Mouse (Mus musculus) liver (tissue): ENCODE data around the gene Zfp423.
A peak's percentile ranks its signal among the peaks of the same experiment; 100 is the strongest.

Experiments used
- DNase-seq: peaks from one replicate; pipeline ENCODE4 v3.0.0-alpha.2; 2020; ENCODE audit warnings: mixed read lengths

Gene Zfp423

GRCm38 (mm10) chr8:87944225-87944934, 15.0 kb downstream of the Zfp423 start:
- no peak for DNase-seq

- DNase-seq: no peak
Observed at GRCm38 (mm10) chr8:87943651-87944091, 15.7 kb downstream of the Zfp423 start.

GRCm38 (mm10) chr8:87940646-87941045, 18.7 kb downstream of the Zfp423 start:
- no peak for DNase-seq

GRCm38 (mm10) chr8:87939308-87939936, 20.0 kb downstream of the Zfp423 start:
- DNase-seq: no peak

GRCm38 (mm10) chr8:87938351-87939232, 20.8 kb downstream of the Zfp423 start:
- DNase-seq: peak; percentile 50

GRCm38 (mm10) chr8:87937211-87937610, 22.2 kb downstream of the Zfp423 start:
- DNase-seq: no peak

- DNase-seq: no peak
Observed at GRCm38 (mm10) chr8:87935088-87935680, 24.2 kb downstream of the Zfp423 start.

- DNase-seq: no peak
Observed at GRCm38 (mm10) chr8:87934175-87934574, 25.2 kb downstream of the Zfp423 start.

- no peak for DNase-seq
Observed at GRCm38 (mm10) chr8:87933752-87934151, 25.6 kb downstream of the Zfp423 start.

GRCm38 (mm10) chr8:87928857-87929256, 30.5 kb downstream of the Zfp423 start:
- DNase-seq: no peak

GRCm38 (mm10) chr8:87927034-87927830, 32.2 kb downstream of the Zfp423 start:
- no peak for DNase-seq

GRCm38 (mm10) chr8:87926098-87926890, 33.1 kb downstream of the Zfp423 start:
- DNase-seq: no peak

- no peak for DNase-seq
Observed at GRCm38 (mm10) chr8:87922936-87923335, 36.5 kb downstream of the Zfp423 start.

- DNase-seq: no peak
Observed at GRCm38 (mm10) chr8:87922446-87922845, 36.9 kb downstream of the Zfp423 start.

- no peak for DNase-seq
Observed at GRCm38 (mm10) chr8:87918004-87918403, 41.4 kb downstream of the Zfp423 start.

GRCm38 (mm10) chr8:87915763-87916162, 43.6 kb downstream of the Zfp423 start:
- DNase-seq: no peak

- DNase-seq: no peak
Observed at GRCm38 (mm10) chr8:87914247-87914967, 45.0 kb downstream of the Zfp423 start.

GRCm38 (mm10) chr8:87908940-87909339, 50.5 kb downstream of the Zfp423 start:
- DNase-seq: no peak

GRCm38 (mm10) chr8:87905404-87905803, 54.0 kb downstream of the Zfp423 start:
- DNase-seq: no peak

- DNase-seq: no peak
Observed at GRCm38 (mm10) chr8:87904108-87904507, 55.3 kb downstream of the Zfp423 start.
